27 mouse cellular contexts compared by ENCODE assay signal in genomic region chr4:153511530-153511929, GRCm38 (mm10). TPM values are rescaled to one million over a fixed set of nuclear protein-coding genes. Genes with fewer than 3 reads are reported as not detected.
DNase-seq lines count a peak whose midpoint lies in the region; ATAC-seq and TF ChIP-seq lines count a peak whose summit lies in the region.
"Had no signal": no experiment of that assay in that cellular context is flagged by ENCODE, and none has a peak within 500 bp of the region (broad histone marks: within the 10 kb centered on the region; RNA-seq: fewer than 3 reads in every experiment).

No protein-coding gene starts in this region.

- TF ChIP-seq EP300 in heart, adult 2 months (IDR thresholded peaks at IDR 0.05; ENCODE audit: insufficient read depth, low read depth, low read length) = no peak

- intact Hi-C loops in heart, adult 2 months (cut with DNase I) = no loop called here

- no peak overlapping the region for H3K4me2 ChIP-seq in limb, embryonic 15.5 days
- no peak overlapping the region for H3K4me2 ChIP-seq in liver, embryonic 13.5 days
- H3K4me2 ChIP-seq: embryonic facial prominence, embryonic 12.5 days; forebrain, embryonic 13.5 days; kidney, embryonic 15.5 days; limb, embryonic 13.5 days; midbrain, embryonic 12.5 days had no signal

- H3K9ac ChIP-seq in heart, adult 2 months (ENCODE audit: low read depth, low read length) = no peak overlapping the region
- no peak overlapping the region for H3K9ac ChIP-seq in limb, embryonic 15.5 days
- H3K9ac ChIP-seq in liver, embryonic 13.5 days = no peak overlapping the region
- H3K9ac ChIP-seq: embryonic facial prominence, embryonic 12.5 days; forebrain, embryonic 13.5 days; kidney, embryonic 15.5 days; limb, embryonic 13.5 days; midbrain, embryonic 12.5 days had no signal

- 0 out of 2 replicates have a peak, but pooled peaks cover 3% of the 10 kb centered on the region for H3K9me3 ChIP-seq in heart, embryonic 10.5 days
- no peaks in the 10 kb centered on the region for H3K9me3 ChIP-seq in limb, embryonic 15.5 days
- H3K9me3 ChIP-seq in limb, embryonic 10.5 days (replicated peaks) = no peaks in the 10 kb centered on the region
- peaks cover 14% of the 10 kb centered on the region; the same call in 1 of the 2 replicates for H3K9me3 ChIP-seq in liver, embryonic 13.5 days (replicated peaks)
- H3K9me3 ChIP-seq: embryonic facial prominence, embryonic 12.5 days; kidney, embryonic 15.5 days; limb, embryonic 13.5 days; midbrain, embryonic 12.5 days had no signal

- 97% methylated on average over 1 of the region's 1 CpGs for WGBS in heart, embryonic 10.5 days
- WGBS in heart, adult 2 months = 96% methylated on average over 1 of the region's 1 CpGs
- 88% methylated on average over 1 of the region's 1 CpGs for WGBS in limb, embryonic 15.5 days
- 83% methylated on average over 1 of the region's 1 CpGs for WGBS in limb, embryonic 10.5 days
- WGBS in liver, embryonic 13.5 days (ENCODE audit: insufficient replicate concordance) = 85% methylated on average over 1 of the region's 1 CpGs

- H3K4me1 ChIP-seq in heart, embryonic 10.5 days = no peaks in the 10 kb centered on the region
- H3K4me1 ChIP-seq in heart, adult 2 months (ENCODE audit: control insufficient read depth, insufficient read depth, low read length) = no peaks in the 10 kb centered on the region
- H3K4me1 ChIP-seq in limb, embryonic 15.5 days = no peaks in the 10 kb centered on the region
- H3K4me1 ChIP-seq in limb, embryonic 10.5 days = 0 out of 2 replicates have a peak, but pooled peaks cover 3% of the 10 kb centered on the region
- H3K4me1 ChIP-seq in liver, embryonic 13.5 days (replicated peaks) = no peaks in the 10 kb centered on the region
- H3K4me1 ChIP-seq: limb, embryonic 13.5 days had no signal

- no peaks in the 10 kb centered on the region for H3K36me3 ChIP-seq in heart, embryonic 10.5 days
- no peaks in the 10 kb centered on the region for H3K36me3 ChIP-seq in heart, adult 2 months (ENCODE audit: control insufficient read depth, insufficient read depth, low read length)
- no peaks in the 10 kb centered on the region for H3K36me3 ChIP-seq in limb, embryonic 15.5 days
- no peaks in the 10 kb centered on the region for H3K36me3 ChIP-seq in limb, embryonic 10.5 days
- no peaks in the 10 kb centered on the region for H3K36me3 ChIP-seq in liver, embryonic 13.5 days
- H3K36me3 ChIP-seq: embryonic facial prominence, embryonic 12.5 days; G1E; kidney, embryonic 15.5 days; limb, embryonic 13.5 days; midbrain, embryonic 12.5 days had no signal

- no peak for TF ChIP-seq CTCF in heart, adult 2 months (IDR thresholded peaks at IDR 0.05)

- H3K27me3 ChIP-seq in heart, embryonic 10.5 days (ENCODE audit: insufficient read depth, poor library complexity, severe bottlenecking) = no peaks in the 10 kb centered on the region
- H3K27me3 ChIP-seq in heart, adult 2 months (ENCODE audit: control insufficient read depth, insufficient read depth, low read length) = no peaks in the 10 kb centered on the region
- H3K27me3 ChIP-seq in limb, embryonic 15.5 days = no peaks in the 10 kb centered on the region
- no peaks in the 10 kb centered on the region for H3K27me3 ChIP-seq in limb, embryonic 10.5 days (ENCODE audit: low read depth, poor library complexity, severe bottlenecking)
- no peaks in the 10 kb centered on the region for H3K27me3 ChIP-seq in liver, embryonic 13.5 days
- H3K27me3 ChIP-seq: embryonic facial prominence, embryonic 12.5 days; forebrain, embryonic 13.5 days; kidney, embryonic 15.5 days; limb, embryonic 13.5 days; midbrain, embryonic 12.5 days had no signal

- no peak overlapping the region for H3K4me3 ChIP-seq in heart, embryonic 10.5 days
- H3K4me3 ChIP-seq in heart, adult 2 months = no peak overlapping the region
- H3K4me3 ChIP-seq in limb, embryonic 15.5 days = no peak overlapping the region
- no peak overlapping the region for H3K4me3 ChIP-seq in limb, embryonic 10.5 days
- no peak overlapping the region for H3K4me3 ChIP-seq in liver, embryonic 13.5 days (replicated peaks)
- H3K4me3 ChIP-seq: embryonic facial prominence, embryonic 12.5 days; forebrain, embryonic 13.5 days; kidney, embryonic 15.5 days; limb, embryonic 13.5 days; midbrain, embryonic 12.5 days had no signal

- no peaks in the 10 kb centered on the region for H3K79me2 ChIP-seq in heart, adult 2 months (replicated peaks; ENCODE audit: control insufficient read depth, insufficient read depth, low read length)

- ATAC-seq in limb, embryonic 15.5 days (ENCODE audit: insufficient number of reproducible peaks, low FRiP score, low TSS enrichment, low read depth) = 0 out of 2 replicates have a peak, but pooled peaks have one; percentile 15
- ATAC-seq in liver, embryonic 13.5 days (ENCODE audit: low read depth) = peak; percentile 48; the same call in 1 of the 2 replicates
- ATAC-seq: CD4-positive, CD25-positive, alpha-beta regulatory T cell, adult 4 months; forebrain, embryonic 13.5 days; hindbrain, postnatal 0 days had no signal

- peak; percentile 81 for DNase-seq in heart, embryonic 10.5 days (ENCODE audit: low spot score)
- DNase-seq in heart, adult 2 months = no peak
- DNase-seq in limb, embryonic 10.5 days (ENCODE audit: low spot score) = no peak
- peak; percentile 79 for DNase-seq in R1 (ENCODE audit: low read depth, low spot score)
- DNase-seq in liver, embryonic 13.5 days = peak; percentile 37
- no peak for DNase-seq in spleen, postnatal 36 days (ENCODE audit: low spot score in 2 of 2)
- no peak for DNase-seq in layer of hippocampus, postnatal 10 days (ENCODE audit: low spot score in 2 of 2)
- DNase-seq: adrenal gland, postnatal 25 days; cerebellum, adult 11 months; cerebellum, postnatal 10 days; kidney, adult 11 months; kidney, postnatal 36 days; lung, adult 18-20 months; lung, postnatal 14 days; thymus, postnatal 25 days had no signal

- no peak overlapping the region for H3K27ac ChIP-seq in heart, embryonic 10.5 days
- no peak overlapping the region for H3K27ac ChIP-seq in heart, adult 2 months
- H3K27ac ChIP-seq in limb, embryonic 15.5 days = no peak overlapping the region
- H3K27ac ChIP-seq in limb, embryonic 10.5 days = no peak overlapping the region
- H3K27ac ChIP-seq in liver, embryonic 13.5 days = no peak overlapping the region
- H3K27ac ChIP-seq: embryonic facial prominence, embryonic 12.5 days; forebrain, embryonic 13.5 days; hindbrain, postnatal 0 days; kidney, embryonic 15.5 days; limb, embryonic 13.5 days; midbrain, embryonic 12.5 days had no signal

- no peak for TF ChIP-seq POLR2A in heart, adult 2 months (IDR thresholded peaks at IDR 0.05; ENCODE audit: insufficient read depth, low read depth, low read length)

RNA-seq across cellular contexts. Expression of gene Ajap1, which starts 28.9 kb away (rescaled TPM):
- polyA plus RNA-seq in heart, embryonic 10.5 days (2016; fragmentation: Nextera tagmentation; extraction: Ambion mirVana) = 0.16 and 0.41 TPM in 2 replicates
- under 1 TPM; 0.26 to 0.27 TPM for total RNA-seq in heart, adult 2 months (2021)
- polyA plus RNA-seq in heart, adult 2 months (2012; rRNA removed) = not detected in 2 replicates
- 0.48 and 0.87 TPM in 2 replicates for polyA plus RNA-seq in limb, embryonic 15.5 days (2015; fragmentation: Nextera tagmentation; extraction: Ambion mirVana)
- 0.34 and 0.45 TPM in 2 replicates for polyA plus RNA-seq in limb, embryonic 10.5 days (2016; fragmentation: Nextera tagmentation; extraction: Ambion mirVana)
- polyA plus RNA-seq in liver, embryonic 13.5 days (2015; fragmentation: Nextera tagmentation; extraction: Ambion mirVana) = 0.23 and 0.24 TPM in 2 replicates
- 10 to 100 TPM; 32.6 to 34.1 TPM for total RNA-seq in layer of hippocampus, postnatal 10 days (2021)
- total RNA-seq: megakaryocyte, adult 5-6 weeks; monocyte, adult 5-6 weeks; neutrophil, adult 5-6 weeks had no signal
- polyA plus RNA-seq: CD4-positive, CD25-positive, alpha-beta regulatory T cell, adult 4 months; G1E had no signal

Comparison
In these comparisons a context has a peak if more than half of its experiments do, and no peak if none do; other contexts are left out.
1. DNase-seq: peak in heart, embryonic 10.5 days (single experiment), R1 (single experiment) and liver, embryonic 13.5 days (single experiment); none in heart, adult 2 months (0 of 2), limb, embryonic 10.5 days (single experiment), spleen, postnatal 36 days (0 of 2) and layer of hippocampus, postnatal 10 days (0 of 2).